Mouse (Mus musculus) hindbrain, embryonic 12.5 days (tissue): ENCODE measurements at regions not wholly inside any gene's neighbourhood (a gene's known extent, or its start where the extent isn't known, plus 50 kb on each side); places are given as distances from the start of the nearest gene placed in this dataset.

Experiments
- ATAC-seq: fragments of 200-750 bp; cut with Nextera tagmentation; 2 replicates; pipeline ENCODE4 v1.8.0; 2017; ENCODE audit warnings: moderate TSS enrichment; ENCODE audit not compliant: low FRiP score
- H3K27ac ChIP-seq: fragments of 300-500 bp; sonication (generic); 2 replicates; pipeline ENCODE4 v1.5.1; 2016; ENCODE audit warnings: mild to moderate bottlenecking
- H3K27me3 ChIP-seq: fragments of 300-500 bp; sonication (generic); 2 replicates; pipeline ENCODE4 v1.6.1; 2016; ENCODE audit warnings: mild to moderate bottlenecking
- H3K36me3 ChIP-seq: fragments of 300-500 bp; sonication (generic); 2 replicates; pipeline ENCODE4 v1.6.1; 2016; ENCODE audit warnings: mild to moderate bottlenecking
- H3K4me1 ChIP-seq: fragments of 300-500 bp; sonication (generic); 2 replicates; pipeline ENCODE4 v1.6.1; 2016
- H3K4me2 ChIP-seq: fragments of 300-500 bp; sonication (generic); replicated peaks from 2 replicates; pipeline ENCODE4 v1.6.1; 2016; ENCODE audit warnings: mild to moderate bottlenecking
- H3K4me3 ChIP-seq: fragments of 300-500 bp; sonication (generic); 2 replicates; pipeline ENCODE4 v1.5.1; 2016; ENCODE audit warnings: mild to moderate bottlenecking
- H3K9ac ChIP-seq: fragments of 300-500 bp; sonication (generic); 2 replicates; pipeline ENCODE4 v1.6.1; 2016; ENCODE audit warnings: mild to moderate bottlenecking, moderate library complexity
- H3K9me3 ChIP-seq: fragments of 300-500 bp; sonication (generic); replicated peaks from 2 replicates; pipeline ENCODE4 v1.6.1; 2016; ENCODE audit warnings: mild to moderate bottlenecking
- WGBS: fragments of 180-500 bp; shearing (Covaris S2); methylation state at CpG from one replicate; pipeline ENCODE4 v1.1.7; 2016; 5-methylcytosine and 5-hydroxymethylcytosine counted together

- WGBS, result 66% methylated on average over 9 of the region's 9 CpGs
- Histone ChIP-seq H3K27ac (no peak overlapping the region), H3K4me1 (no peaks in the 10 kb centered on the region), H3K27me3 (no peaks in the 10 kb centered on the region), H3K4me3 (no peak overlapping the region), H3K9me3 (no peaks in the 10 kb centered on the region), H3K9ac (no peak overlapping the region), H3K4me2 (no peak overlapping the region), H3K36me3 (no peaks in the 10 kb centered on the region)
- no peak for ATAC-seq
These were observed 126.5 kb downstream of the Il20rb start for GRCm38 (mm10) chr9:100359934-100360716.

DNA sequence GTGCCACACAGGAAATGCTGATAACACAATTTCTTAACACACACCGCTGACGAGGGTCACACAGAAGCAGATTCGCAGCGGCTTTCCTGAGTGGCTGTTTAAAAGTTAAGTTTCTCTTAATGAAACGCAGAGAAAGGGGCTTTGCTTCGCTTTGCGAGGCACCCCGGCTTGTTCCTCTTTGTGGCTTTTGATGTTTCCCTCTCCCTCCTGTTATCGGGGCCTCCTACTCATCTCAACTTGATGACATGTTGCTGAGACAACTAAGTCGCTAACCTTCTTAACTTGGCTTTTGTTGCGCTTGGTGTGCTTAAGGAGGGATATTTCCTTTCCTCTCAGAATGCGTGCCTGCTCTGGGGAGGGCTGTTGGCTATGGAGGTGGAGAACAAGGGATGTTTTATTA, 129.0 kb downstream of the Il20rb start:
- 45% methylated on average over 12 of the region's 12 CpGs for WGBS
- Histone ChIP-seq H3K9ac (no peak overlapping the region), H3K4me2 (no peak overlapping the region)

GRCm38 (mm10) chr9:100340796-100341195, 145.8 kb downstream of the Il20rb start:
- 75% methylated on average over 8 of the region's 8 CpGs for WGBS
- no peaks in the 10 kb centered on the region for H3K36me3 ChIP-seq
- H3K9me3 ChIP-seq, result no peaks in the 10 kb centered on the region
- no peak overlapping the region for H3K27ac ChIP-seq
- H3K9ac ChIP-seq, result no peak overlapping the region
- H3K27me3 ChIP-seq, result no peaks in the 10 kb centered on the region; the same call in 1 of the 2 replicates
- no peak overlapping the region for H3K4me2 ChIP-seq
- H3K4me3 ChIP-seq, result no peak overlapping the region
- no peaks in the 10 kb centered on the region for H3K4me1 ChIP-seq
- ATAC-seq, result no peak

More for the DNA sequence above, 129.0 kb downstream of the Il20rb start:
- H3K4me3 ChIP-seq, result no peak overlapping the region
- H3K9me3 ChIP-seq, result no peaks in the 10 kb centered on the region
- no peaks in the 10 kb centered on the region for H3K36me3 ChIP-seq
- no peaks in the 10 kb centered on the region for H3K27me3 ChIP-seq
- ATAC-seq, result no peak
- H3K27ac ChIP-seq, result no peak overlapping the region
- no peaks in the 10 kb centered on the region for H3K4me1 ChIP-seq

- Histone ChIP-seq H3K27ac (no peak overlapping the region), H3K9me3 (peaks cover 3% of the 10 kb centered on the region; the same call in 1 of the 2 replicates), H3K36me3 (no peaks in the 10 kb centered on the region), H3K4me2 (no peak overlapping the region), H3K9ac (no peak overlapping the region), H3K4me3 (no peak overlapping the region), H3K4me1 (no peaks in the 10 kb centered on the region; the same call in none of the 2 replicates), H3K27me3 (no peaks in the 10 kb centered on the region)
- no peak for ATAC-seq
- WGBS, result 59% methylated on average over 5 of the region's 5 CpGs
These were observed 178.8 kb downstream of the Il20rb start for GRCm38 (mm10) chr9:100307765-100308164.

GRCm38 (mm10) chr9:100307364-100307763, 179.2 kb downstream of the Il20rb start:
- H3K9ac ChIP-seq, result no peak overlapping the region
- H3K27ac ChIP-seq, result no peak overlapping the region
- 67% methylated on average over 2 of the region's 2 CpGs for WGBS
- H3K9me3 ChIP-seq, result peaks cover 3% of the 10 kb centered on the region; the same call in 1 of the 2 replicates
- no peaks in the 10 kb centered on the region; the same call in none of the 2 replicates for H3K4me1 ChIP-seq
- no peaks in the 10 kb centered on the region for H3K36me3 ChIP-seq
- no peak overlapping the region for H3K4me2 ChIP-seq
- ATAC-seq, result no peak
- no peaks in the 10 kb centered on the region for H3K27me3 ChIP-seq
- no peak overlapping the region for H3K4me3 ChIP-seq

DNA sequence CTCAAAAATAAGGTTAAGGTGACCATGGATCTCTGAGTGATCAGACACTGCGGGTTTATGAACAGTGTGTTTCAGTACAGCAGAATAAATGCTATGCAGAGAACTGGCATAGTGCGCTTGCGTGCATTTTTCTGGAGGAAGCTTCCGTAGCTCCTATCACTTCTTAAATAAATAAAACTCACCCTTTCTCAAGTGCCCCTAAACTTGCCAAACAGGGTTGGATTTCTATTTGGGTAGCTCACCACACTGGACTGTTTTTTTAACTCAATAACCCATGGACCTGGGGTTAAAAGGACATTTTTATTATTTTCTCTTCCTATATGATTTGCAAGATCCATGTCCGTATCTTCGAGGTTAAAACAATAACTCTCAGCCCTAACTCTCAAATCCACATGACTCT, 182.8 kb downstream of the Il20rb start:
- Histone ChIP-seq H3K9ac (no peak overlapping the region), H3K9me3 (no peaks in the 10 kb centered on the region), H3K4me3 (no peak overlapping the region), H3K36me3 (no peaks in the 10 kb centered on the region), H3K27ac (no peak overlapping the region), H3K4me2 (no peak overlapping the region), H3K27me3 (no peaks in the 10 kb centered on the region), H3K4me1 (peaks cover 8% of the 10 kb centered on the region)
- WGBS, result 84% methylated on average over 6 of the region's 6 CpGs
- no peak for ATAC-seq

DNA sequence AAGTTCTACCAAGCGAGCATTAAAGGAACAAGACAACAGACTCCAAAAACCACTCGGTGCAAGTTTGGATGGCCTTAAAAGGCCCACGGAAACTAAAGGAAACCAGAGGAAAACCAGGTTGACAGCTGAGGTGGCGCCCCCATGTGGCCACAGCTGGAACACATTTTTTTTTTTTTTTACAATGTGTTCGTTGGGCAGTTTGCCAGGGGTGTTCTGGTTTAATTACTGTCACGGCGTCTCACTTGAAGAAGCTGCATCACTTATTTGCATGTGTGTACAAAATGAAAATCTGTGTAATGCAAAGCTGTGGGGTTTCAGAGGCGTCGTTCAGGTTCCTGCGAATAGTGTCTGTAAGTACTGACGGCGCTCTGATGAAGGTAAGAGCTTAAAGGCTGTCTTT, 185.0 kb downstream of the Il20rb start:
- peaks cover 16% of the 10 kb centered on the region for H3K4me1 ChIP-seq
- H3K4me2 ChIP-seq, result no peak overlapping the region
- WGBS, result 53% methylated on average over 12 of the region's 12 CpGs
- H3K9me3 ChIP-seq, result no peaks in the 10 kb centered on the region
- no peak overlapping the region for H3K9ac ChIP-seq
- ATAC-seq, result no peak
- H3K4me3 ChIP-seq, result no peak overlapping the region
- no peaks in the 10 kb centered on the region for H3K36me3 ChIP-seq
- H3K27ac ChIP-seq, result no peak overlapping the region
- no peaks in the 10 kb centered on the region for H3K27me3 ChIP-seq

GRCm38 (mm10) chr9:100277361-100277760, 209.2 kb downstream of the Il20rb start:
- no peak overlapping the region for H3K4me3 ChIP-seq
- H3K36me3 ChIP-seq, result no peaks in the 10 kb centered on the region
- ATAC-seq, result no peak
- peaks cover 9% of the 10 kb centered on the region for H3K4me1 ChIP-seq
- H3K27ac ChIP-seq, result no peak overlapping the region
- peaks cover 3% of the 10 kb centered on the region; the same call in 1 of the 2 replicates for H3K27me3 ChIP-seq
- H3K4me2 ChIP-seq, result no peak overlapping the region
- WGBS, result 74% methylated on average over 13 of the region's 13 CpGs
- no peaks in the 10 kb centered on the region for H3K9me3 ChIP-seq
- H3K9ac ChIP-seq, result no peak overlapping the region

DNA sequence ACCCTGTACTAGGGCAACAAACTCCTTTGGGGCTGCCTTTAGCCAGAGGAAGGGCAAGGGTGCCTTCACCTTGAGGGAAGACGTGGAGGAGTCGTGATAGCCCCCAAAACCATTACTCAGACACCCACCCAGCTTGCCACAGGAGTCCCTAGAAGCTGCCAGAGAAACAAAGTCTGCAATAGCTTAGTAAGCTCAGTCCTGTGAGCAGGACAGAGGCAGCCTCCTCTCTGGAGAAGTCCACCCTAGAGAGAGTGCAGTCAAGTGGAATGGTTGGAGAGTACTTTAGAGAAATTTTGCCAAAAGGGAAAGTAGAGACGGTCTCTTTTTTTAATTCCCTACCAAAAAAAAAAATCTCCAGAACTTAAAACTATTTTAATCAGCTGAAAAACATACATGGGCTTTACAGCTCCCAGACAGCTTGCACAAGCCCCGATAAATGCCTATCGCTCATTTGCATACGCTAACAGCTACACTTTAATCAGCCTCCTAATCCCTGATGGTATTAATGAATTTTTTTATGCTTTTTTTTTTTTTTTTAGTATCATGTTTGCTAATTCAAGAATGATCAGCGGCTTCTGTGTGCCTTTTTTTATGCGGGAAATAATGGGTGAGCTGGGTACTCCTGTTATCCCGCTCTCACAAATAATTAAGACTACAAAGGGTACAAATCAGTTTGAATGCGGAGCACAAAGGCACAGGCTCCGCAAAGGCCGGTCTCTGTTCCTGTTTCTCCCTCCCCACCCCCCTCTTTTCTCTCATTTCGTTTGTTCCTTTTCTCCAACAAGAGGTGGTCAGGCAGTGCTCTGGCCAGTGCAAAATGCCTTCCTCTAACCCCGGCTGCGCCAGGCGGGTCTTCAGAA, 219.8 kb downstream of the Il20rb start:
- Histone ChIP-seq H3K36me3 (no peaks in the 10 kb centered on the region), H3K4me2 (peak overlapping the region; percentile 41), H3K9me3 (no peaks in the 10 kb centered on the region), H3K9ac (no peak overlapping the region), H3K4me3 (no peak overlapping the region), H3K4me1 (peaks cover 15% of the 10 kb centered on the region), H3K27ac (0 out of 2 replicates have a peak overlapping the region, but pooled peaks have one; percentile 35), H3K27me3 (peaks cover 14% of the 10 kb centered on the region; the same call in 1 of the 2 replicates)
- ATAC-seq, result no peak
- 20% methylated on average over 16 of the region's 16 CpGs for WGBS

DNA sequence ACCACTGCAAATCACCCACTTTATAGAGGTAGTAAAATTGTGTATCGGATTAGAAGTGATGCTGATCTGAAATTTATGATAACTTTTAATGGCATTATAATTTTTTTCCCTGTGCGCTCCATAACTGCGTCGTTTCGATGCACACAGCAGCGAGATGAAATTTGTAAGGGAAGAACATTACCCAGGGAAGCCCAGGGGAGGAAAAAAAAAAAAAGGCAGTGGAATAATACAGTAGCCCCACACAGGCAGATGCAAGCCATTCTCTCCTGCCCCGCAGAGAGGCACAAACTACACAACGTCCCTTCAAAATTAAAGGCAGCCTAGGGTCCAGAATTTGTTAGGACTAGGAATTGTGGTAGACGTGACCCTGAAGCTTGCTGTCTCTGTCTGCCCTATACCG, 234.2 kb downstream of the Il20rb start:
- H3K27me3 ChIP-seq, result peaks cover 5% of the 10 kb centered on the region; the same call in 1 of the 2 replicates
- H3K4me2 ChIP-seq, result no peak overlapping the region
- no peaks in the 10 kb centered on the region for H3K4me1 ChIP-seq
- no peak overlapping the region for H3K27ac ChIP-seq
- WGBS, result 79% methylated on average over 10 of the region's 10 CpGs
- H3K9ac ChIP-seq, result no peak overlapping the region
- H3K36me3 ChIP-seq, result no peaks in the 10 kb centered on the region
- no peaks in the 10 kb centered on the region for H3K9me3 ChIP-seq
- no peak for ATAC-seq
- no peak overlapping the region for H3K4me3 ChIP-seq
